Mouse (Mus musculus) midbrain, embryonic 11.5 days (tissue): ENCODE data around the gene Bpifa3. TPM values are rescaled to one million over a fixed set of nuclear protein-coding genes. Genes with fewer than 3 reads are reported as not detected.

Source experiments
- polyA plus RNA-seq: library from polyadenylated mRNA; unstranded; fragments of >200 nt; fragmentation: Nextera tagmentation; extraction: Ambion mirVana; gene quantifications from 2 replicates; pipeline ENCODE4 v1.2.1, GENCODE M21; 2014

The Bpifa3 gene
- polyA plus RNA-seq, 1 experiment from 2014 or later, result not detected

Other genes with a start within 250 kb of the Bpifa3 start
- gene Bpifb6, start 229.9 kb upstream of the Bpifa3 start, polyA plus RNA-seq, result not detected in 2 replicates
- not detected in 2 replicates for gene Bpifb3, start 212.1 kb upstream of the Bpifa3 start, polyA plus RNA-seq
- 0.18 TPM in 1 of 2 replicates, not detected in the other for gene Bpifb4, start 192.1 kb upstream of the Bpifa3 start, polyA plus RNA-seq
- not detected in 2 replicates for gene Bpifa6, start 155.4 kb upstream of the Bpifa3 start, polyA plus RNA-seq
- gene Bpifa2, start 122.1 kb upstream of the Bpifa3 start, polyA plus RNA-seq, result not detected in 2 replicates
- not detected in 2 replicates for gene Bpifa1, start 12.5 kb downstream of the Bpifa3 start, polyA plus RNA-seq
- not detected in 2 replicates for gene Bpifa5, start 32.3 kb downstream of the Bpifa3 start, polyA plus RNA-seq
- not detected in 2 replicates for gene Bpifb1, start 60.5 kb downstream of the Bpifa3 start, polyA plus RNA-seq
- 0.10 and 0.26 TPM in 2 replicates for gene Bpifb5, start 93.4 kb downstream of the Bpifa3 start, polyA plus RNA-seq
- gene Bpifb9a, start 127.5 kb downstream of the Bpifa3 start, polyA plus RNA-seq, result not detected in 2 replicates
- gene Bpifb9b, start 176.9 kb downstream of the Bpifa3 start, polyA plus RNA-seq, result not detected in 2 replicates
- gene Cdk5rap1, start 242.7 kb downstream of the Bpifa3 start, polyA plus RNA-seq, result 15.1 and 18.1 TPM in 2 replicates